Mouse (Mus musculus): Measurements from ENCODE around the gene Pgls. TPM values are rescaled to one million over a fixed set of nuclear protein-coding genes. Genes with fewer than 3 reads are reported as not detected.
A peak's percentile ranks its signal among the peaks of the same experiment; 100 is the strongest.

Gene Pgls
- total and polyA plus RNA-seq, 2 experiments from 2014 or later, result 212 to 425 TPM

DNA sequence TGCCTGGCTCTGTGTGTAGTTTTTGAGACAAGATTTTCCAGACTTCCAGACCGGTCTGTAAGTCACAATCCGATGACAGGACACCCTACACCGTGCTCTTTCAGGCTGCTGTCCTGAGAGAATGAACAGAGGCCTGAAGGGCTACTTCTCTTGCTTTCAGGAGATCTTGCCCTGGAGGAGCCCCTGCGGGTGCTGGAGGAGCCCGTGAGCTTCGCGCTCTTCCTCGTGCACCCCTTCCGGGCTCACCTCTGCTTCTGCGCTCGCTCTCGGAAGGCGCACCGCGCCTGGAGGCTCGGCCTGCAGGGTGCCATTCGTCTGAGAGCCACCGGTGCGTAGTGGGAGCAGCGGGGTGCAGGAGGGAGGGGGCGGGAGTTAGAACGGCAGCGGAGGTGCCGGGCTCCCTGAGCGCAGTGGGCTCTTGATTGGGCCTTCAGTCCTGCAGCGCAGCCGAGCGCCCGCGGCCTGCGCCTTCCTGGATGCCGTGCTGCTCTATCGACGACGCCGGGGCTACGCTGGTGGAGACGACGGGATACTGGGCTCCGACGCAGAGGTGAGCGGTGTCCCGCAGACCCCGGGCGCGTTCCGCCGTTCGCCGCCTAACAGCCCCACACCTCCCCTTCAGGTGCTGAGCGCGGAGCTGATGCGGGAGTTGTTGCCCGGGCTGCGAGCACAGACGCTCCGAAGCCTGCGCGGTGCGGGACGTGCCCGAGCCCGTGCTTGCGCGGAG lies 10.1 kb downstream of the Pgls start:
- 4% methylated on average over 53 of the region's 65 CpGs for WGBS
- Histone ChIP-seq H3K27ac (ENCODE audit: low read depth) (no peak overlapping the region), H3K4me1 (ENCODE audit: control insufficient read depth, insufficient read depth) (0 out of 2 replicates have a peak, but pooled peaks cover 9% of the 10 kb centered on the region), H3K4me2 (ENCODE audit: low read depth, low read length) (peak overlapping the region; percentile 47), H3K9ac (replicated peaks; ENCODE audit: low read depth, low read length) (no peak overlapping the region), H3K36me3 (replicated peaks; ENCODE audit: control insufficient read depth, insufficient read depth, low read length) (no peaks in the 10 kb centered on the region), H3K4me3 (ENCODE audit: low read depth, low read length) (peak overlapping the region; percentile 30), H3K9me3 (replicated peaks; ENCODE audit: control insufficient read depth, low read length) (no peaks in the 10 kb centered on the region), H3K27me3 (ENCODE audit: control insufficient read depth, insufficient read depth, low read length) (peaks cover 30% of the 10 kb centered on the region)
- TF ChIP-seq CTCF (IDR thresholded peaks at IDR 0.05; ENCODE audit: low read depth) (no peak), EP300 (IDR thresholded peaks at IDR 0.05; ENCODE audit: low read depth) (no peak)
- DNase-seq (ENCODE audit: low spot score) (no peak), ATAC-seq (ENCODE audit: insufficient read depth, low read depth) (peak; percentile 19; the same call in 1 of the 2 replicates)

GRCm38 (mm10) chr8:71602666-71603334 lies 10.8 kb downstream of the Pgls start:
- TF ChIP-seq EP300 (IDR thresholded peaks at IDR 0.05; ENCODE audit: low read depth) (no peak), CTCF (IDR thresholded peaks at IDR 0.05; ENCODE audit: low read depth) (no peak)
- ATAC-seq (ENCODE audit: insufficient read depth, low read depth) (peak; percentile 80), DNase-seq (ENCODE audit: low spot score) (peak; percentile 58)
- Histone ChIP-seq H3K4me2 (ENCODE audit: low read depth, low read length) (peak overlapping the region; percentile 47), H3K36me3 (replicated peaks; ENCODE audit: control insufficient read depth, insufficient read depth, low read length) (no peaks in the 10 kb centered on the region), H3K27me3 (ENCODE audit: control insufficient read depth, insufficient read depth, low read length) (peaks cover 30% of the 10 kb centered on the region), H3K27ac (ENCODE audit: low read depth) (no peak overlapping the region), H3K4me3 (ENCODE audit: low read depth, low read length) (peak overlapping the region; percentile 30), H3K9ac (replicated peaks; ENCODE audit: low read depth, low read length) (no peak overlapping the region), H3K9me3 (replicated peaks; ENCODE audit: control insufficient read depth, low read length) (no peaks in the 10 kb centered on the region), H3K4me1 (ENCODE audit: control insufficient read depth, insufficient read depth) (0 out of 2 replicates have a peak, but pooled peaks cover 9% of the 10 kb centered on the region)
- WGBS, result 3% methylated on average over 32 of the region's 32 CpGs

DNA sequence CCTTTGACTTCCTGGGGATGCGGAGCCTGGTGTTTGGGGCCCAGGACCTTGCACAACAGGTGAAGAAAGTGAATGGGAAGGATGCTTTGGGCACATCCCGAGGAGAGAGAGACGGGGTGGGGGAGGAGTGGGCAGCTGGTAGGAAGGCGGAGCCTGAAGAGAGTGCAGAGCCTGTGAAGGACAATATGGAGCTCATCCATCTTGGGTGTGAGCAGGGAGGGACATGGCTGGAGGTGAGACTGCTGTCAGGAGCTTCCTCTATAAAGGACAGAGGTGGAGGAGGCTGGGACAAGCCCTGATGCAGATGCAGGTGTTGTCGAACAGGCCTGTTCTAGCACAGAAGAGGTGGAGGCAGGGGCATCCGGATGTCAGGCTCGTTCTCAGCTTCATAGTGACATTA lies 12.0 kb downstream of the Pgls start:
- 0 out of 2 replicates have a peak, but pooled peaks cover 9% of the 10 kb centered on the region for H3K4me1 ChIP-seq (ENCODE audit: control insufficient read depth, insufficient read depth)
- H3K27ac ChIP-seq (ENCODE audit: low read depth), result no peak overlapping the region
- H3K9ac ChIP-seq (replicated peaks; ENCODE audit: low read depth, low read length), result no peak overlapping the region
- peaks cover 30% of the 10 kb centered on the region for H3K27me3 ChIP-seq (ENCODE audit: control insufficient read depth, insufficient read depth, low read length)
- WGBS, result 78% methylated on average over 7 of the region's 7 CpGs
- no peaks in the 10 kb centered on the region for H3K36me3 ChIP-seq (replicated peaks; ENCODE audit: control insufficient read depth, insufficient read depth, low read length)
- no peaks in the 10 kb centered on the region for H3K9me3 ChIP-seq (replicated peaks; ENCODE audit: control insufficient read depth, low read length)
- no peak overlapping the region for H3K4me2 ChIP-seq (ENCODE audit: low read depth, low read length)
- H3K4me3 ChIP-seq (ENCODE audit: low read depth, low read length), result no peak overlapping the region
- DNase-seq (ENCODE audit: low spot score), result no peak
- ATAC-seq (ENCODE audit: insufficient read depth, low read depth), result no peak
- TF ChIP-seq CTCF (IDR thresholded peaks at IDR 0.05; ENCODE audit: low read depth) (no peak), EP300 (IDR thresholded peaks at IDR 0.05; ENCODE audit: low read depth) (no peak)

DNA sequence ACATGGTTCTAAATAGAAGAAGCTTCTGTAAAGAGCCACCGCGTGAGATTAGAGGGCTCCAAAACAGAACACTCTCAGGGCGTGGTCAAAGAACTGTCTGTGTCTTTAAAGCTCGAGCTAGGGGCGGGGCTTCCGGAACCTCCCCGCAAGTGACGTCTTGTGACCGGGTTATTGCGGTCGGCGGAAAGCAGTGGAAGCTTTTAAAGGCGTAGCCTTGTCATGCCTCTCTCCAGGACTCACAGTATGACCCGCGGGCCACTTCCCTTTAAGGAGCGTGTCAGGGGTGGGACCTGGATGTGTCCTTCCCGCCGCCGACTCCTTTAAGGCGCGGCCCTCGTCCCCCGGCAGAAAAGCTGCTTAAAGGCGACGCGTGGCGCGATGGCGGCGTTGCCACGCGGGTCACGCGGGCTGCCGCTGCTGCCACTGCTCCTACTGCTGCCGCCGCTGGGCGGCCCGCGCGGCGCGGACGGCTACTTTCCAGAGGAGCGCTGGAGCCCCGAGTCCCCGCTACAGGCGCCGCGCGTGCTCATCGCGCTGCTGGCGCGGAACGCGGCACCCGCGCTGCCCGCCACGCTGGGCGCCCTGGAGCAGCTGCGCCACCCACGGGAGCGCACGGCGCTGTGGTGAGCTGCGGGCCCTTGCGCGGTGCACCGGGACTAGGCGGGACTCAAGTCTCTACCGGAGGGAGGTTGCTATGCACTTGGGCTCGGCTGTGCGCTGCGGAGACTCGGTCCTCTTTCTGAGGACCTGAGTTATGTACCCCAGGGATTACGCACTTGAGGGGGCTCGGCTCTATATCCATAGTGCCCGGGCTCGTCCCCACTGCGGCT lies 19.1 kb downstream of the Pgls start, which contains the start of gene Colgalt1:
Colgalt1 (plus strand) TSS at position 177 of the 830 bp plus-strand sequence.
- peaks cover 10% of the 10 kb centered on the region for H3K4me1 ChIP-seq (ENCODE audit: control insufficient read depth, insufficient read depth)
- under 1% methylated on average over 81 of the region's 82 CpGs for WGBS
- peaks cover 18% of the 10 kb centered on the region for H3K36me3 ChIP-seq (replicated peaks; ENCODE audit: control insufficient read depth, insufficient read depth, low read length)
- no peaks in the 10 kb centered on the region for H3K27me3 ChIP-seq (ENCODE audit: control insufficient read depth, insufficient read depth, low read length)
- H3K9ac ChIP-seq (replicated peaks; ENCODE audit: low read depth, low read length), result peak within 1 kb of the TSS; percentile 82
- DNase-seq (ENCODE audit: low spot score) (peak; percentile 100), ATAC-seq (ENCODE audit: insufficient read depth, low read depth) (peak; percentile 100)
- TF ChIP-seq CTCF (IDR thresholded peaks at IDR 0.05; ENCODE audit: low read depth) (no peak), EP300 (IDR thresholded peaks at IDR 0.05; ENCODE audit: low read depth) (no peak; the same call in 1 of the 2 replicates)
- H3K27ac ChIP-seq (ENCODE audit: low read depth), result peak within 1 kb of the TSS; percentile 83
- H3K4me3 ChIP-seq (ENCODE audit: low read depth, low read length), result peak within 1 kb of the TSS; percentile 87
- H3K9me3 ChIP-seq (replicated peaks; ENCODE audit: control insufficient read depth, low read length), result no peaks in the 10 kb centered on the region
- peak within 1 kb of the TSS; percentile 83 for H3K4me2 ChIP-seq (ENCODE audit: low read depth, low read length)

DNA sequence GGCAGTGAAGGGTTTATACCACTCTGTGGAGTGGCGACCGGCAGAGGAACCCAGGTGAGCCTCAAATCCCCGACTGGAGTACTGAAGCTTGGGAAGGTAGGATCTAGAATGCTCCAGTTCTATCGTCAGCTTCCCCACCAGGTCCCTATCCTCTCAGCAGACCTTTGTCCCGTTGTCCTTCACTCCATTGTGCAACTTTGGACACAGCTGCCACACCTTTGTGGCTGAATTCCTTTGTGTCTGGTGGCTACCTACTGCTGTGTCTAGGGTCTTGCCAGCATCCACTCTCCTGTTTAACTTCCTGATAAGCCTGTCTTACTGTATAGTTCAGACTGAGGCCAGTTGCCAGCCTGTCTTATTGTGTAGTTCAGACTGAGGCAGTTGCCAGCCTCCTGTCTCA lies 20.2 kb downstream of the Pgls start:
- Histone ChIP-seq H3K4me1 (ENCODE audit: control insufficient read depth, insufficient read depth) (peaks cover 10% of the 10 kb centered on the region), H3K9ac (replicated peaks; ENCODE audit: low read depth, low read length) (peak overlapping the region; percentile 82), H3K27me3 (ENCODE audit: control insufficient read depth, insufficient read depth, low read length) (no peaks in the 10 kb centered on the region), H3K9me3 (replicated peaks; ENCODE audit: control insufficient read depth, low read length) (no peaks in the 10 kb centered on the region), H3K4me2 (ENCODE audit: low read depth, low read length) (peak overlapping the region; percentile 83), H3K36me3 (replicated peaks; ENCODE audit: control insufficient read depth, insufficient read depth, low read length) (peaks cover 27% of the 10 kb centered on the region), H3K4me3 (ENCODE audit: low read depth, low read length) (peak overlapping the region; percentile 87), H3K27ac (ENCODE audit: low read depth) (no peak overlapping the region)
- WGBS, result 39% methylated on average over 5 of the region's 5 CpGs
- DNase-seq (ENCODE audit: low spot score), result no peak
- no peak for TF ChIP-seq EP300 (IDR thresholded peaks at IDR 0.05; ENCODE audit: low read depth)
- no peak for TF ChIP-seq CTCF (IDR thresholded peaks at IDR 0.05; ENCODE audit: low read depth)
- no peak for ATAC-seq (ENCODE audit: insufficient read depth, low read depth)

All from heart, postnatal 0 days (tissue).